Mouse (Mus musculus): ENCODE results near the gene Rhou.

Gene Rhou

GRCm38 (mm10) chr8:123697329-123697728 lies 43.6 kb downstream of the Rhou start:
- DNase-seq, result no peak

- DNase-seq, result no peak
These were observed 46.8 kb downstream of the Rhou start for GRCm38 (mm10) chr8:123700399-123701070.

GRCm38 (mm10) chr8:123701952-123702587 lies 48.3 kb downstream of the Rhou start:
- no peak for DNase-seq

- DNase-seq, result no peak
These were observed 51.6 kb downstream of the Rhou start for GRCm38 (mm10) chr8:123705376-123705775.

- no peak for DNase-seq
These were observed 53.4 kb downstream of the Rhou start for GRCm38 (mm10) chr8:123707137-123707536.

- DNase-seq, result no peak
These were observed 55.0 kb downstream of the Rhou start for GRCm38 (mm10) chr8:123708729-123709128.

GRCm38 (mm10) chr8:123710335-123710734 lies 56.6 kb downstream of the Rhou start:
- DNase-seq, result no peak

All from kidney, adult 8-10 months (tissue).